Mouse (Mus musculus): ENCODE measurements around the gene Dynll2. TPM values are rescaled to one million over a fixed set of nuclear protein-coding genes. Genes with fewer than 3 reads are reported as not detected.
A peak's percentile ranks its signal among the peaks of the same experiment; 100 is the strongest.

Dynll2 gene
- polyA plus RNA-seq, 1 experiment from 2014 or later = 19.1 TPM

- H3K27me3 ChIP-seq (ENCODE audit: control insufficient read depth, insufficient read depth, low read length) = no peaks in the 10 kb centered on the region
- no peak overlapping the region for H3K4me3 ChIP-seq (ENCODE audit: low read depth, low read length)
- H3K4me1 ChIP-seq (replicated peaks; ENCODE audit: control insufficient read depth, insufficient read depth, low read length) = 0 out of 2 replicates have a peak, but pooled peaks cover 3% of the 10 kb centered on the region
- H3K9me3 ChIP-seq (ENCODE audit: control insufficient read depth, low read length) = no peaks in the 10 kb centered on the region
- H3K9ac ChIP-seq (ENCODE audit: low read length) = no peak overlapping the region
- H3K4me2 ChIP-seq (ENCODE audit: low read depth, low read length, severe bottlenecking) = no peak overlapping the region
- ATAC-seq (replicated peaks; ENCODE audit: low FRiP score) (no peak), DNase-seq (ENCODE audit: low spot score) (no peak)
- no peak overlapping the region for H3K27ac ChIP-seq (ENCODE audit: low read depth, low read length)
- WGBS = 50% methylated on average over 1 of the region's 1 CpGs
- H3K36me3 ChIP-seq (ENCODE audit: control insufficient read depth, insufficient read depth, low read length) = no peaks in the 10 kb centered on the region
These were observed 21.3 kb upstream of the Dynll2 start for GRCm38 (mm10) chr11:88008641-88009040.

- Histone ChIP-seq H3K27ac (ENCODE audit: low read depth, low read length) (no peak overlapping the region), H3K9ac (ENCODE audit: low read length) (no peak overlapping the region), H3K4me2 (ENCODE audit: low read depth, low read length, severe bottlenecking) (no peak overlapping the region), H3K4me3 (ENCODE audit: low read depth, low read length) (no peak overlapping the region), H3K27me3 (ENCODE audit: control insufficient read depth, insufficient read depth, low read length) (no peaks in the 10 kb centered on the region), H3K9me3 (ENCODE audit: control insufficient read depth, low read length) (no peaks in the 10 kb centered on the region), H3K4me1 (replicated peaks; ENCODE audit: control insufficient read depth, insufficient read depth, low read length) (no peaks in the 10 kb centered on the region), H3K36me3 (ENCODE audit: control insufficient read depth, insufficient read depth, low read length) (no peaks in the 10 kb centered on the region; the same call in 1 of the 2 replicates)
- ATAC-seq (replicated peaks; ENCODE audit: low FRiP score) (no peak), DNase-seq (ENCODE audit: low spot score) (no peak)
- WGBS = 70% methylated on average over 2 of the region's 2 CpGs
These were observed 16.8 kb upstream of the Dynll2 start for GRCm38 (mm10) chr11:88004123-88004522.

- no peak for DNase-seq (ENCODE audit: low spot score)
- no peak overlapping the region for H3K9ac ChIP-seq (ENCODE audit: low read length)
These were observed 15.4 kb upstream of the Dynll2 start for GRCm38 (mm10) chr11:88002738-88003137.

GRCm38 (mm10) chr11:87999751-88000150, 12.4 kb upstream of the Dynll2 start:
- H3K36me3 ChIP-seq (ENCODE audit: control insufficient read depth, insufficient read depth, low read length) = no peaks in the 10 kb centered on the region; the same call in 1 of the 2 replicates
- 93% methylated on average over 5 of the region's 5 CpGs for WGBS
- H3K9ac ChIP-seq (ENCODE audit: low read length) = no peak overlapping the region
- no peak for ATAC-seq (replicated peaks; ENCODE audit: low FRiP score)
- no peaks in the 10 kb centered on the region for H3K9me3 ChIP-seq (ENCODE audit: control insufficient read depth, low read length)
- H3K27me3 ChIP-seq (ENCODE audit: control insufficient read depth, insufficient read depth, low read length) = no peaks in the 10 kb centered on the region
- no peak overlapping the region for H3K4me2 ChIP-seq (ENCODE audit: low read depth, low read length, severe bottlenecking)
- no peaks in the 10 kb centered on the region for H3K4me1 ChIP-seq (replicated peaks; ENCODE audit: control insufficient read depth, insufficient read depth, low read length)
- no peak for DNase-seq (ENCODE audit: low spot score)
- H3K27ac ChIP-seq (ENCODE audit: low read depth, low read length) = no peak overlapping the region
- no peak overlapping the region for H3K4me3 ChIP-seq (ENCODE audit: low read depth, low read length)

More at GRCm38 (mm10) chr11:88002738-88003137, 15.4 kb upstream of the Dynll2 start:
- WGBS = 73% methylated on average over 4 of the region's 4 CpGs
- Histone ChIP-seq H3K27ac (ENCODE audit: low read depth, low read length) (no peak overlapping the region), H3K4me1 (replicated peaks; ENCODE audit: control insufficient read depth, insufficient read depth, low read length) (no peaks in the 10 kb centered on the region), H3K9me3 (ENCODE audit: control insufficient read depth, low read length) (no peaks in the 10 kb centered on the region), H3K4me2 (ENCODE audit: low read depth, low read length, severe bottlenecking) (no peak overlapping the region), H3K4me3 (ENCODE audit: low read depth, low read length) (no peak overlapping the region), H3K36me3 (ENCODE audit: control insufficient read depth, insufficient read depth, low read length) (no peaks in the 10 kb centered on the region; the same call in 1 of the 2 replicates), H3K27me3 (ENCODE audit: control insufficient read depth, insufficient read depth, low read length) (no peaks in the 10 kb centered on the region)
- no peak for ATAC-seq (replicated peaks; ENCODE audit: low FRiP score)

- WGBS = 57% methylated on average over 4 of the region's 4 CpGs
- Histone ChIP-seq H3K4me2 (ENCODE audit: low read depth, low read length, severe bottlenecking) (no peak overlapping the region), H3K27me3 (ENCODE audit: control insufficient read depth, insufficient read depth, low read length) (no peaks in the 10 kb centered on the region), H3K4me3 (ENCODE audit: low read depth, low read length) (no peak overlapping the region), H3K27ac (ENCODE audit: low read depth, low read length) (no peak overlapping the region), H3K9me3 (ENCODE audit: control insufficient read depth, low read length) (no peaks in the 10 kb centered on the region), H3K4me1 (replicated peaks; ENCODE audit: control insufficient read depth, insufficient read depth, low read length) (peaks cover 3% of the 10 kb centered on the region; the same call in 1 of the 2 replicates), H3K9ac (ENCODE audit: low read length) (no peak overlapping the region), H3K36me3 (ENCODE audit: control insufficient read depth, insufficient read depth, low read length) (no peaks in the 10 kb centered on the region)
- no peak for DNase-seq (ENCODE audit: low spot score)
- no peak for ATAC-seq (replicated peaks; ENCODE audit: low FRiP score)
These were observed 4.5 kb upstream of the Dynll2 start for GRCm38 (mm10) chr11:87991806-87992205.

GRCm38 (mm10) chr11:87987861-87988260, 528 bp upstream of the Dynll2 start:
- H3K4me3 ChIP-seq (ENCODE audit: low read depth, low read length) = peak overlapping the region; percentile 100
- peak overlapping the region; percentile 40; the same call in 1 of the 2 replicates for H3K4me2 ChIP-seq (ENCODE audit: low read depth, low read length, severe bottlenecking)
- WGBS = 64% methylated on average over 11 of the region's 11 CpGs
- H3K9ac ChIP-seq (ENCODE audit: low read length) = peak overlapping the region; percentile 98
- no peaks in the 10 kb centered on the region for H3K9me3 ChIP-seq (ENCODE audit: control insufficient read depth, low read length)
- no peaks in the 10 kb centered on the region; the same call in 1 of the 2 replicates for H3K36me3 ChIP-seq (ENCODE audit: control insufficient read depth, insufficient read depth, low read length)
- peak; percentile 19; the same call in 1 of the 2 replicates for ATAC-seq (replicated peaks; ENCODE audit: low FRiP score)
- no peaks in the 10 kb centered on the region for H3K27me3 ChIP-seq (ENCODE audit: control insufficient read depth, insufficient read depth, low read length)
- peaks cover 15% of the 10 kb centered on the region for H3K4me1 ChIP-seq (replicated peaks; ENCODE audit: control insufficient read depth, insufficient read depth, low read length)
- H3K27ac ChIP-seq (ENCODE audit: low read depth, low read length) = peak overlapping the region; percentile 84
- no peak for DNase-seq (ENCODE audit: low spot score)

- Histone ChIP-seq H3K4me2 (ENCODE audit: low read depth, low read length, severe bottlenecking) (peak overlapping the region; percentile 93), H3K9me3 (ENCODE audit: control insufficient read depth, low read length) (no peaks in the 10 kb centered on the region), H3K4me3 (ENCODE audit: low read depth, low read length) (peak overlapping the region; percentile 100), H3K9ac (ENCODE audit: low read length) (peak overlapping the region; percentile 98), H3K36me3 (ENCODE audit: control insufficient read depth, insufficient read depth, low read length) (peaks cover 5% of the 10 kb centered on the region; the same call in 1 of the 2 replicates), H3K27ac (ENCODE audit: low read depth, low read length) (peak overlapping the region; percentile 89; the same call in 1 of the 2 replicates), H3K27me3 (ENCODE audit: control insufficient read depth, insufficient read depth, low read length) (no peaks in the 10 kb centered on the region), H3K4me1 (replicated peaks; ENCODE audit: control insufficient read depth, insufficient read depth, low read length) (peaks cover 15% of the 10 kb centered on the region)
- 2% methylated on average over 12 of the region's 13 CpGs for WGBS
- no peak for ATAC-seq (replicated peaks; ENCODE audit: low FRiP score)
- peak; percentile 72 for DNase-seq (ENCODE audit: low spot score)
These were observed 1.1 kb downstream of the Dynll2 start for GRCm38 (mm10) chr11:87986141-87986741.

- Histone ChIP-seq H3K4me2 (ENCODE audit: low read depth, low read length, severe bottlenecking) (peak overlapping the region; percentile 93), H3K27ac (ENCODE audit: low read depth, low read length) (no peak overlapping the region), H3K4me1 (replicated peaks; ENCODE audit: control insufficient read depth, insufficient read depth, low read length) (peaks cover 15% of the 10 kb centered on the region), H3K9me3 (ENCODE audit: control insufficient read depth, low read length) (no peaks in the 10 kb centered on the region), H3K27me3 (ENCODE audit: control insufficient read depth, insufficient read depth, low read length) (no peaks in the 10 kb centered on the region), H3K4me3 (ENCODE audit: low read depth, low read length) (peak overlapping the region; percentile 100), H3K36me3 (ENCODE audit: control insufficient read depth, insufficient read depth, low read length) (peaks cover 5% of the 10 kb centered on the region; the same call in 1 of the 2 replicates), H3K9ac (ENCODE audit: low read length) (peak overlapping the region; percentile 23; the same call in 1 of the 2 replicates)
- DNase-seq (ENCODE audit: low spot score) (no peak), ATAC-seq (replicated peaks; ENCODE audit: low FRiP score) (no peak)
- 58% methylated on average over 9 of the region's 9 CpGs for WGBS
These were observed 1.7 kb downstream of the Dynll2 start for GRCm38 (mm10) chr11:87985643-87986042.

- Histone ChIP-seq H3K4me3 (ENCODE audit: low read depth, low read length) (no peak overlapping the region), H3K27me3 (ENCODE audit: control insufficient read depth, insufficient read depth, low read length) (no peaks in the 10 kb centered on the region), H3K27ac (ENCODE audit: low read depth, low read length) (no peak overlapping the region), H3K4me1 (replicated peaks; ENCODE audit: control insufficient read depth, insufficient read depth, low read length) (peaks cover 15% of the 10 kb centered on the region), H3K9ac (ENCODE audit: low read length) (no peak overlapping the region), H3K4me2 (ENCODE audit: low read depth, low read length, severe bottlenecking) (peak overlapping the region; percentile 93; the same call in 1 of the 2 replicates), H3K36me3 (ENCODE audit: control insufficient read depth, insufficient read depth, low read length) (peaks cover 8% of the 10 kb centered on the region; the same call in 1 of the 2 replicates), H3K9me3 (ENCODE audit: control insufficient read depth, low read length) (no peaks in the 10 kb centered on the region)
- DNase-seq (ENCODE audit: low spot score) (no peak), ATAC-seq (replicated peaks; ENCODE audit: low FRiP score) (no peak)
- WGBS = 87% methylated on average over 3 of the region's 3 CpGs
These were observed 2.8 kb downstream of the Dynll2 start for GRCm38 (mm10) chr11:87984571-87984970.

All from forebrain, embryonic 11.5 days (tissue).